Mouse (Mus musculus) embryonic fibroblast, embryonic 13.5 days (primary cell): Measurements from ENCODE around the gene Optn.

Source experiments
- CTCF ChIP-seq: IDR thresholded peaks from 2 replicates; pipeline ENCODE4 v1.5.1; 2011; ENCODE audit warnings: mild to moderate bottlenecking, control low read depth, low read length, moderate library complexity, borderline replicate concordance; ENCODE audit not compliant: insufficient read depth
- POLR2A ChIP-seq: IDR thresholded peaks from 2 replicates; pipeline ENCODE4 v1.6.1; 2011; ENCODE audit warnings: low read depth, mild to moderate bottlenecking, control low read depth, low read length, moderate library complexity

DNA sequence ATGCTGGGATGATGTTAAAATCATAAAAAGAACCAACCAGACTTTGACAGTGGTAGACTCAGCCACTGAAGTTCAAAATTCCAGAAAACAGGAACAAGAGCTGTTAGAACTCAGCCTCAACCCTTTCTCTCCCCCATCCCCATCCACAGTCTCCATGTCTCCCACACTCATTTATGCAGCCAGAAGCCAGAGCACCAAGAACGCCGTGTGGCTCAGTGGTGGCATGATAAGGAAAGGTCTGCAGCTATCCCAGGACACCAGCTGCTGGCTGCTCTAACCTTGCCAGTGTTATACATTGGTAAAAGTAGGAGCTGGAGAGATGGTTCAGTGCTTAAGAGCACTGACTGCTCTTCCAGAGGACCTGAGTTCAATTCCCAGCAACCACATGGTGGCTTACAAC is 16.8 kb downstream of the Optn start:
- TF ChIP-seq CTCF, result no peak
- no peak for TF ChIP-seq POLR2A
